Mouse (Mus musculus) forebrain, embryonic 14.5 days (tissue): ENCODE measurements at regions not wholly inside any gene's neighbourhood (a gene's known extent, or its start where the extent isn't known, plus 50 kb on each side); places are given as distances from the start of the nearest gene placed in this dataset.

Experiments used
- ATAC-seq: fragments of 200-750 bp; cut with Nextera tagmentation; 2 replicates; pipeline ENCODE4 v1.8.0; 2017; ENCODE audit warnings: mild to moderate bottlenecking, moderate library complexity
- DNase-seq: peaks from one replicate; pipeline ENCODE4 v3.0.0-alpha.2; 2015; ENCODE audit warnings: low spot score
- H3K27ac ChIP-seq: fragments of 300-500 bp; sonication (generic); 2 replicates; pipeline ENCODE4 v1.5.1; 2014; ENCODE audit warnings: low read depth, mild to moderate bottlenecking, control low read depth, low read length, moderate library complexity
- H3K27me3 ChIP-seq: fragments of 300-500 bp; sonication (generic); replicated peaks from 2 replicates; pipeline ENCODE4 v1.6.1; 2014; ENCODE audit warnings: low read length, control low read depth, mixed read lengths; ENCODE audit not compliant: control insufficient read depth, insufficient read depth
- H3K36me3 ChIP-seq: fragments of 300-500 bp; sonication (generic); 2 replicates; pipeline ENCODE4 v1.6.1; 2014; ENCODE audit warnings: low read length, control low read depth; ENCODE audit not compliant: control insufficient read depth, insufficient read depth
- H3K4me1 ChIP-seq: fragments of 300-500 bp; sonication (generic); 2 replicates; pipeline ENCODE4 v1.6.1; 2014; ENCODE audit warnings: antibody characterized with exemption, low read length, control low read depth; ENCODE audit not compliant: control insufficient read depth, insufficient read depth
- H3K4me2 ChIP-seq: fragments of 300-500 bp; sonication (generic); 2 replicates; pipeline ENCODE4 v1.6.1; 2014; ENCODE audit warnings: mild to moderate bottlenecking, control low read depth, low read length
- H3K4me3 ChIP-seq: fragments of 300-500 bp; sonication (generic); 2 replicates; pipeline ENCODE4 v1.5.1; 2014; ENCODE audit warnings: low read depth, low read length, control low read depth
- H3K9ac ChIP-seq: fragments of 300-500 bp; sonication (generic); 2 replicates; pipeline ENCODE4 v1.6.1; 2014; ENCODE audit warnings: mild to moderate bottlenecking, low read length, control low read depth, moderate library complexity
- H3K9me3 ChIP-seq: fragments of 300-500 bp; sonication (generic); replicated peaks from 2 replicates; pipeline ENCODE4 v1.6.1; 2016; ENCODE audit warnings: low read length, control low read depth, mixed read lengths; ENCODE audit not compliant: control insufficient read depth
- WGBS: fragments of 180-500 bp; shearing (Covaris S2); extraction: QIAGEN DNeasy Blood & Tissue Kit; methylation state at CpG from one replicate; pipeline ENCODE4 v1.1.7; 2014; 5-methylcytosine and 5-hydroxymethylcytosine counted together

GRCm38 (mm10) chr10:118044840-118045239 lies 96.8 kb upstream of the Mdm1 start:
- H3K9ac ChIP-seq, result no peak overlapping the region
- WGBS, result 7% methylated on average over 3 of the region's 3 CpGs
- ATAC-seq, result peak; percentile 44; the same call in 1 of the 2 replicates
- H3K4me2 ChIP-seq, result no peak overlapping the region
- peak; percentile 27 for DNase-seq
- no peak overlapping the region for H3K27ac ChIP-seq
- H3K9me3 ChIP-seq, result no peaks in the 10 kb centered on the region
- no peaks in the 10 kb centered on the region for H3K27me3 ChIP-seq
- H3K4me1 ChIP-seq, result no peaks in the 10 kb centered on the region
- no peak overlapping the region for H3K4me3 ChIP-seq
- no peaks in the 10 kb centered on the region for H3K36me3 ChIP-seq

DNA sequence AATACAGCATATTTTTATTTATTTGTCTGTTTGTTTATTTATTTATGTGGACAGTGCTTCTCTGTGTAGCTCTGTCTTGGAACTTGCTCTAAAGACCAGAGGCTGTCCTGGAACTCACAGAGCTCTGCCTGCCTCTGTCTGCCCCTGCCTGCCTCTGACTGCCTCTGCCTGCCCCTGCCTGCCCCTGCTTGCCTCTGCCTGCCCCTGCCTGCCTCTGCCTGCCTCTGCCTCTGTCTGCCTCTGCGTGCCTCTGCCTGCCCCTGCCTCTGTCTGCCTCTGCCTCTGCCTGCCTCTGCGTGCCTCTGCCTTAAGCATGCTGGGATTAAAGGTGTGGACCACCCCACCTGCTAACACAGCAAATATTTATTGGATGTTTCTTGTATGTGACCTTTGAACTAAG lies 96.2 kb upstream of the Mdm1 start:
- ATAC-seq, result no peak
- 87% methylated on average over 2 of the region's 2 CpGs for WGBS
- Histone ChIP-seq H3K4me2 (no peak overlapping the region), H3K36me3 (no peaks in the 10 kb centered on the region), H3K27me3 (no peaks in the 10 kb centered on the region), H3K9ac (no peak overlapping the region), H3K4me3 (no peak overlapping the region), H3K9me3 (no peaks in the 10 kb centered on the region), H3K4me1 (no peaks in the 10 kb centered on the region), H3K27ac (no peak overlapping the region)
- DNase-seq, result no peak

- no peak for DNase-seq
- H3K27ac ChIP-seq, result no peak overlapping the region
- H3K36me3 ChIP-seq, result no peaks in the 10 kb centered on the region
- no peaks in the 10 kb centered on the region for H3K4me1 ChIP-seq
- H3K9ac ChIP-seq, result no peak overlapping the region
- no peak overlapping the region for H3K4me2 ChIP-seq
- H3K27me3 ChIP-seq, result no peaks in the 10 kb centered on the region
- no peak for ATAC-seq
- 70% methylated on average over 4 of the region's 4 CpGs for WGBS
- H3K9me3 ChIP-seq, result no peaks in the 10 kb centered on the region
- no peak overlapping the region for H3K4me3 ChIP-seq
Measured at GRCm38 (mm10) chr10:118046328-118046727, 95.3 kb upstream of the Mdm1 start.

GRCm38 (mm10) chr10:118046831-118047230 lies 94.8 kb upstream of the Mdm1 start:
- no peak for DNase-seq
- H3K9me3 ChIP-seq, result no peaks in the 10 kb centered on the region
- no peak overlapping the region for H3K4me2 ChIP-seq
- 93% methylated on average over 1 of the region's 1 CpGs for WGBS
- no peaks in the 10 kb centered on the region for H3K27me3 ChIP-seq
- H3K9ac ChIP-seq, result no peak overlapping the region
- no peaks in the 10 kb centered on the region for H3K4me1 ChIP-seq
- no peaks in the 10 kb centered on the region for H3K36me3 ChIP-seq
- ATAC-seq, result no peak
- H3K27ac ChIP-seq, result no peak overlapping the region
- H3K4me3 ChIP-seq, result no peak overlapping the region

DNA sequence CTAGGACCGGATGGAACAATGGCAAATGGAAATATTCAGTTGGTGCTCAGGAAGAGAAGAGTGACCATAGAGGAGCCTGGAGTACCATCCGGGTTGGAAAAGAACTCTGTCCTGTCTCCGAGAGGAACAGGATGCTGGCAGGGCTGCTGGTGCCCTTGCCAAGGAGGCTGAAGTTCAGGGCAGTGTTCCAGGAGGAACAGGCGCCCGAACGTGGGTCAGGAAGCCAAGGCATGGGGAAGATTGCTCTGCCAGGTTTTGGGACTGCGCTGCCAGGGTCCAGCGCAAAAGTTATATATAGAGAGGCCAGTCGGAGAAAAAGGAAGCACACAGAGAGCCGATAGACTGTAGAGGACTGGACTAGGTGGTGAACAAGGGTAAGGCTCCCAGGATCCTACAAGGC lies 92.3 kb upstream of the Mdm1 start:
- Histone ChIP-seq H3K27ac (no peak overlapping the region), H3K27me3 (no peaks in the 10 kb centered on the region), H3K4me1 (no peaks in the 10 kb centered on the region), H3K9me3 (no peaks in the 10 kb centered on the region), H3K9ac (no peak overlapping the region), H3K4me2 (no peak overlapping the region), H3K36me3 (no peaks in the 10 kb centered on the region), H3K4me3 (no peak overlapping the region)
- DNase-seq, result no peak
- WGBS, result 90% methylated on average over 10 of the region's 10 CpGs
- no peak for ATAC-seq

DNA sequence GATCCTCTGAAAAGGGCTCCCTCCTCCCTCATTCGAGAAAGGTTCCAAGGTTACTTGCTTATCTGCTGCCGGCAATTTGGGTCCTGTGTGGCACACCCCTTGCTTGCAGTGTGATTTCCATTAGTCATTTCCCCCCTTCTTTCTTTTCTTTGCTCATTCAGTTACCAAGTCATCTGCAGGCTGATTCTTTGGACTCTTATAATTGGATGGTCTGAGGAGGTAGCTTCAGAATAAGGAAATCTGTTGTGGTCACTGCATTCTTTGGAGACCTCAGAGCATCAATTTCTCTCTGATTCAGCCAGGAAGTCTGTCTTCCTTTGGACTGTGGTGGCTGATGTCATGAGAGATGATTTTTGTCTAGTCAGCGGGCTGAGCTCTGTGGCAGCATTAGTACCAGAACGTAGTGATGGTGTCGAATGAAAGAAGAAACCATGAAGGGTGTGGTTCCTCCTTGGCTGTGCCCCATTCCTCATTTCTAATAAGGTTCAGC lies 91.4 kb upstream of the Mdm1 start:
- no peak overlapping the region for H3K27ac ChIP-seq
- no peak overlapping the region for H3K9ac ChIP-seq
- H3K4me3 ChIP-seq, result no peak overlapping the region
- no peak for ATAC-seq
- no peak overlapping the region for H3K4me2 ChIP-seq
- H3K36me3 ChIP-seq, result no peaks in the 10 kb centered on the region
- no peaks in the 10 kb centered on the region for H3K4me1 ChIP-seq
- WGBS, result 90% methylated on average over 5 of the region's 5 CpGs
- no peaks in the 10 kb centered on the region for H3K27me3 ChIP-seq
- DNase-seq, result no peak
- no peaks in the 10 kb centered on the region for H3K9me3 ChIP-seq

DNA sequence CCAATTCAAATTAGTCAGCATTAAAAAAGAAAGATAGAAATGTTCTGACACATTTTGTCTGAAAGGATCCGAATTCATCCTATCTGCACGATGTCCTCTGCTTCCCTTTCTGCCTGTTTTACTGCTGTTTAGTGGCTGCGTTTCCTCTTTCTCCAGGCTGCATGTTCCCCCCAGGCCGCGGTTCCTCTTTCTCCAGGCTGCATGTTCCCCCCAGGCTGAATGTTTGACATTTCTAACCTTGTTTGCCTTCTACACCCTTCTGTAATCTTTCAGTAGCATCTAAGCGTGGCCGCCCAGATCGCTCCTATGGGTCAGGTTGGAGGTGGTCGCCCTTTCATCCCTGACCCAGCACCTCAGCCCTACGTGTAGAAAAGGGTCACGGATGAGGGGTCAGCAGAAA lies 89.6 kb upstream of the Mdm1 start:
- Histone ChIP-seq H3K27me3 (no peaks in the 10 kb centered on the region), H3K9ac (no peak overlapping the region), H3K9me3 (no peaks in the 10 kb centered on the region), H3K4me2 (no peak overlapping the region), H3K27ac (no peak overlapping the region), H3K4me1 (no peaks in the 10 kb centered on the region), H3K36me3 (no peaks in the 10 kb centered on the region), H3K4me3 (no peak overlapping the region)
- WGBS, result 91% methylated on average over 11 of the region's 11 CpGs
- DNase-seq, result no peak
- ATAC-seq, result no peak

DNA sequence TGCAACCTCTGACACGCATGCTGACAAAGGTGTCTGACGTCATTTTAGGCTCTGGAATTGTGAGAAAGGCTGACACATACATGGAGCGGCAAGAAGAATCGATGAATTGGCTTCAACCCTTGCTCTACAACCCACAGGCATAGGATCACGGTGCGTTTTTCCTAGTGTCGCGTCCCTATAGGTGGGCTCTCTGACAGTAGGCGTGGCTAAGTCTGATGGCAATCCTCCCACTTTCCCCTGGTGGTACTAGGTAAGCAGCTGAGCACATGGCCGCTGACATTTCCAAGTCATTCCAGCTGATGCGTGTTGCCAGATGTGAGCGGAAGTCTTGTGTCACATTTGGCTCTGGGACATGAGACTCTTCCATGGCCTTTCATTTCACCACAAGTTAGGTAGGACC lies 89.1 kb upstream of the Mdm1 start:
- H3K27me3 ChIP-seq, result no peaks in the 10 kb centered on the region
- H3K4me3 ChIP-seq, result no peak overlapping the region
- WGBS, result 90% methylated on average over 12 of the region's 12 CpGs
- H3K36me3 ChIP-seq, result no peaks in the 10 kb centered on the region
- no peak overlapping the region for H3K4me2 ChIP-seq
- H3K4me1 ChIP-seq, result no peaks in the 10 kb centered on the region
- no peaks in the 10 kb centered on the region for H3K9me3 ChIP-seq
- no peak for DNase-seq
- H3K9ac ChIP-seq, result no peak overlapping the region
- ATAC-seq, result no peak
- H3K27ac ChIP-seq, result no peak overlapping the region

- H3K27me3 ChIP-seq, result no peaks in the 10 kb centered on the region
- no peak overlapping the region for H3K4me3 ChIP-seq
- DNase-seq, result no peak
- no peak for ATAC-seq
- H3K9ac ChIP-seq, result no peak overlapping the region
- WGBS, result 93% methylated on average over 5 of the region's 5 CpGs
- no peaks in the 10 kb centered on the region for H3K9me3 ChIP-seq
- H3K4me1 ChIP-seq, result no peaks in the 10 kb centered on the region
- no peaks in the 10 kb centered on the region for H3K36me3 ChIP-seq
- H3K4me2 ChIP-seq, result no peak overlapping the region
- H3K27ac ChIP-seq, result no peak overlapping the region
Measured at GRCm38 (mm10) chr10:118053037-118053436, 88.6 kb upstream of the Mdm1 start.
